Mouse (Mus musculus) kidney, postnatal 4 days (tissue): ENCODE results near the gene Gpm6b.

ENCODE experiments used
- DNase-seq, 2 experiments: peaks; one replicate each; pipeline ENCODE4 v3.0.0; 2021; ENCODE audit warnings: mixed read lengths in 2 of 2

Gpm6b gene

DNA sequence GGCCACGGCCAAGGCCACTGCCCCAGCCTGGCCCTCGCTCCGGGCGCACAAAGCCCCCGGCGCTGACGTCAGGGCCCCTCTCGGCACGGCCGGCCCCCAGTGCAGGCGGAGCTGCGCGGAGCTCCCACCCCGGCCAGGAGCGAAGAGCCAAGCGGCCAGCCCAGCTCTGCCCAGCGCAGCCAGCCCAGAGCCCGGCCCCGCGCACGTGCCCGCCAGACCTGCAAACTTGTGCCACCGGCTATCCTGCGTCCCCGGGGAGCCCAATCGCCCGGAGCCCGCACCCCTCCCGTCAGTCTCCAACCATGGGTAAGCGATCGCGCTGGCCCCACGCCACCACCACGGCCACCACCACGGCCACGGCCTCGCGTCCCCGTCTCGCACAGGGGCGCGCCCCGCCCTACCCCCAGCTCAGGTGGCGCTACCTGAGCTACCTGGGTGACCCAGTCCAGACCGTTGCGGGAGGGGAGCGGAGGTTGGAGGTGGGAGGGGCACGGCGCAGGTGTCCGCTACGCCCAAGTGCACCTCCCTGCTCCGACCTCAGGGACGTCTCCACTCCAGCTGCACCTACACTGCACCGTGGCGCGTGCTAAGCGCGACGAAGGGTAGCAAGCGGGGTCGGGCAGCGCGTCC, at the start of gene Gpm6b:
TSS of gene Gpm6b (plus strand) at position 81 of the 630 bp plus-strand sequence.
- peak; percentile 63 to 71 for DNase-seq

GRCm38 (mm10) chrX:166196327-166196726, 42.4 kb upstream of the Gpm6b start:
- DNase-seq: no peak

- DNase-seq: peak in 1 of 2 experiments; percentile 4
These were observed 40.4 kb upstream of the Gpm6b start for GRCm38 (mm10) chrX:166198266-166198665.

DNA sequence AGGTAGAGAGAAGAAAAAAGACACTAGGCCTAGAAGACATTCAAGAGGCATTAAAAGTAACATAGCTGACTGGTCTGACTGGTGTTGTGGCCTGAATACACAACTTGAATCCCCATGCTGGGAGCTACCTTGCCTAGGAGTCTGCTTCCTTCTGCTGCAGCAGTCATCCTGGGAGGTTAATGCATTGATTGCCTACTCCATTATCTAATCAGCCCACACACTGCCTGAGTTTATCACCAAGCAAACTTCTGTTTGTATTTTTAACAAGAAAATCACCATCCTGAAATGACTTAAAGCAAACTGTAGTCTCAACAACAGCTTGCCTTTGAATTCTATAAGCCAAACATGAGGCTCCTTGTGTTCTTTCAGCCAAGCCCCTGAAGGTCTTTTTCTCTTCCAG, 38.9 kb upstream of the Gpm6b start:
- no peak for DNase-seq

DNA sequence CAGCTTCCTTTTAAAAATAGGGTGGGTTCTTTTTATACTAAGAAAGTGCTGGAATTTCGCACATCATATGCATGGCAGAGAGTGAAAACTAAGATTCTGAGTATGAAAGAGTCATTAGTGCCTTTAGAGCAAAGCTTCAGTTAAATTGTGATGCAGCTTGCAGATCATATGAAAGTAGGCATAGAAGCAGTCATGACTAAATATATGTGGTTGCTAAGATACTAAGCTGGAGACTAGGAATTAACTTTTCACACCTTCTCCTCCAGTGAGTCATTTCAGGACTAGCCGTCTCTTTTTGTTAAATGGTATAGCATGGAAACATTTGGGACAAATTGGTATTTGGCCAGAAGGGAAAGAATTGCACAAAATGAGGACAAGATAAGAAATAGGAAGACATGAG, 24.1 kb upstream of the Gpm6b start:
- DNase-seq: no peak

DNA sequence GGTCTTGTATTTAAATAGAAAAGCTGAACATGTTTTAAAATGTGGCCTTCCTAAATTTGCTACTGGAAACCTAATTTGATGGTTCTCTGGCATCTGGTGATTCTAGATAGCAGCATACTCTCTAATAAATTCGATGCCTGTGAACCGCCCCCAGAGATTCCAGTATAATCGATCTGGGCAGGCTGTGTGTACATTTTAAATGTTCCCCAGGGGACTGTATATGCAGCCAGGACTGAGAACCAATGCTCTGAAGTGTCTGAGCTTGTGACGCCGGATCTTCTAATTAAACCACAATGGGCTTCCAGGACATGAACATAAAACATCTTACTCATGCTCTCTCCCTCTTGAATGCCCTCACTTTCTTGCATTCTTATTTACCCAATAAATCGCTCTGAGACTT, 22.5 kb upstream of the Gpm6b start:
- no peak for DNase-seq

GRCm38 (mm10) chrX:166216720-166217119, 22.0 kb upstream of the Gpm6b start:
- DNase-seq: no peak

- DNase-seq: no peak
These were observed 19.4 kb upstream of the Gpm6b start for GRCm38 (mm10) chrX:166219331-166219730.

- DNase-seq: no peak
These were observed 11.9 kb upstream of the Gpm6b start for GRCm38 (mm10) chrX:166226856-166227255.

DNA sequence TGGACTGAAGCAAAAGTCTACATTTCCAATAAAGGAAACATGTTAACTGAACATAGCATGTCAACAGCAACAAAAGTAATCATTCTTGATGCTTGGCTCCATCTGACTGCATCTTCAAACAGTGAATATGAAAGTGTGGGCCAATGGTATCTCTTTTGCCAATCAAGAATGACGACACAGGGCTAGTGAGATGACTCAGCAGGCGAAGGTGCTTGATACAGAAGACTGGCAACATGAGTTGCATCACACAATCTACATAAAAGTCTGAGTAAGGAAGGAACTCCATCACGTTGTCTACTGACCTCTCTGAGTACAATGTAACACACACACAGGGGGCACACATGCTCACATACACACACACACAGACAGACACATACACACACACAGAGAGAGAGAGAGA, 9.0 kb upstream of the Gpm6b start:
- no peak for DNase-seq

- no peak for DNase-seq
These were observed 8.0 kb upstream of the Gpm6b start for GRCm38 (mm10) chrX:166230515-166231267.

DNA sequence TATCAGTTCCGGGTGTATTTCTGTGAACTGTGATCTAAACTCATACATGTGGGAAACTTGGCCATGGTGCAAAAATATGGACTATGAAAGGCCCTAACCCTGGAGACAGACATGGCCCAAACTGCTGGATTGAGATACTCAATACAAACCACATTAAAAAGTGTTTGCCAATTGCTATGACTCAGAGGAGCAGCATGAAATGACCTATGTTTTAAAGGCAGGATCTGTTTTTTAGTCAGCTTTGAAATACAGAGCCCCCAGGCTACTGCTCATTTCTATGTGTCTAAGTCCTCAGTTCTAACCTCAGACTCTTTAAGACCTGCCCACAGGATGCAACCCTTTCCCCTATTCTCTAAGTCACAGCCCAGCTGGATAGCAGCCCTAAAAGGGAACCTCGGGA, 2.6 kb upstream of the Gpm6b start:
- no peak for DNase-seq

DNA sequence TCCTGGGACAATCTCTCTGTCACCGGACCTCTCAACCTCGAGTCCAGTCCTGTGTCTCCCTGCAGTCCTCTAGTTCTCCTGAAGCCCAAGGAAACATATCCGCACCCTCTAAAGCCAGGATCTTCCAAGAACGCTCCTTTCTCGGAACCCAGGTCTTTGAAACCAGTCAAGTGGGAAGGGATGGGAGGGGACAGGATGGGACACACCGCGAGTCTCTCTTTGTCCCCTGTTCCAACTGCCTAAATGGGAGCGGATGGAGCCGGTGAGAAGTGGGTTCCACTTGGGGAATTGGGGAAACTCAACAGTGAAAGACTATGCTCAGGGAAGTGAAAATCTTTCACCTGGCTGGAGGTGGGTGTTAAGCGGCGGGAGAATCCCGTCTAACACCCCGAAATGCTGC, 809 bp downstream of the Gpm6b start:
- no peak for DNase-seq

DNA sequence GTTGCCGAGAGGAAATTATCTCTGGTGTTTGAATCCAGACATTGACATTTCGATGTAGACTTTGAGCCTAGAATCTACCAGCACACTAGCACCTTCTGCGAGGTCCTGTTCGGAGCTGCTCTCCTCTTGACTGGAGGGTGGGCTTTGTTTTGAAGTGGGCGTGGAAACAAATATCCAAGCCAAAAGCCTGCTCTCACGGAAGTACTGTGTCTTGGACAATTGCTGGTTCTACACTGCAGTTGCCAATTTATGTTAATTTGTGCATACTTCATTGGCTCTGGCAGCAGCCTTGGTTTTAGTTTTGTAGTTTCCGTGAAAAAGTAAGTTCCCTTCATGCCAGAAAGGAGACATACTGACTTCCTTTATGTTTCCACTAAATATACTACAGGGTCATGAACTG, 2.0 kb downstream of the Gpm6b start:
- DNase-seq: no peak

DNA sequence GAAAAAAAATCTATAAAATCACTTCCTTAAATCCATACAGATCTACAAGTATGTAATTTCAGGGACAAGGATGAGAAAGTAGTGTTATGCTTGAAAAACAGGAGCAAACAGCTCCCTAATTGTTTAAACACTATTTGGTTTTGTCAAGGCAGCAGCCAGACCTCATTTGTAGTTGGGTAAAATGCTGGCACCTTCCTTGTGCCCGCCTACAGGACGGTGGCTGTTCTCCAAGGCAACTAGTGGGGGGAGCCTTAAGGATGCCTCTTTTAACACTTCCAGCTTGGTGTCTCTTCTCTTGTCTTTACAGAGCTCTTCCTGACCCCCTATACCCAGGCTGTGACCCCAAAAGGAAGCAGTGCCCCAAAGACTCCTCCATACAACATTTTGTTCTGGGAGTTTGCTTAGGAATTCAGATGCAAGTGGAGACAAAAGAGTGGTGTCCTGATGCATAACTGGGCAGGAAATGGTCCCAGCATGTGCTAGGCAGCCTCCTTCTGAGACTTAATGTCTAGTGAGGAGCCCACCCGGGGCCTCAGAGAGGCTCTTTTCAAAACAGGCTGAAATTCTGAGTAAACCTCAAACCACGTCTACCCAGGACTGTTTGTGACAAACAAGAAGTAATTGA, 4.7 kb downstream of the Gpm6b start:
- no peak for DNase-seq

DNA sequence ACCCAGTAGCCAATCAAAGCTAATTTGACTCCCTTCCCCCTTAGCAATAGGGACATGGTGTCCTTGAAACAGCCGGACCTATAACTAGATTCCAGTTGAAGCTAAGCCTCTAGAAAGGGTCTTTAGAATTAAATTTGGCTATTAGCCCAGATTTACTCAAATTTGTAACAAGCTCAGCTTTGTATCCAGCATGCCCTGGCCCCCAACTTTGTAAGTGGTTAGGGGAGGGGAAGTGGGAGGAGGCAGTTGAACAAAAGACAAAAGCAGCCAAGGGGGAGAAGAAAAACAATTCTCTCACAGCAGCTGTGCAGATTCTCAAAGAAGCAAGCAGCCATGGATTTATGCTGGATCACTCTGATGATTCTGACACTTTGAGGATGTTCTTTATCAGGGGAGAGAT, 32.8 kb downstream of the Gpm6b start:
- no peak for DNase-seq

DNA sequence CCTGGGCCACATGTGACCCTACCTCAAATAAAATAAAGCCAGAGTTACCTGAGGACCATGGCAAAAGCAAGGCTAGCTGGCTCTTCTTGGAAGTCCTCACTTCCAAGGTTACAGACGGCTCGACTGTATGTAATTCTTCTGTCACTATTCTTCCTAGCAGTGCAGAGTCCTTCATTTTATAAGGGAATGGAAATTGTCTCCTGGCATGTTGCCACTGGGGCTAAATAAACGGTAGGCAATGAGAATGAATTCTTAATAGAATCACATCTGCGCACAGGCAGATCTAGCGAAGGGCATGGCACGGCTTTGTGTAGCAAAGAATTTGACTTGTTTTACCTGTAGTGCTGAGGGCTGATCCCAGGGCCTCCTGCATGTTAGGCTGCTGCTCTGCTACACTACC, 33.9 kb downstream of the Gpm6b start:
- no peak for DNase-seq

DNA sequence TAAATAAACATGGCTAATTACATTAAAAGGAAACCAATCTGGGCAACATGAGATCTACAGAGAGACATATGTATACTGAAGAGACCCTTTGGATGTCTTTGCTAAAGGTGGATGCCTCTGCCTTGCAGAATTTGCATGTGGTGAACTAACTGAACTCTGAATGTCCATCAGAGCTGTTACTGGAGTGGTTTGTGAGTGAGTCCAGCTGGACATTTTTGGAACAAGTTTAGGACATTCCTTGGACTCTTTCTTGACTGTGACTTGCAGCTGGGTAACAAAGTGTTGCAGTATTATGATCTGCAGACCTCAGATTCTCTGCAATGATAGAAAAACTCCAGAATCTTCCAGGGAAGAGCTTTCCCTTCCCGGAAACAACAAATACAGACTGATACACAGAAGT, 41.1 kb downstream of the Gpm6b start:
- no peak for DNase-seq

DNA sequence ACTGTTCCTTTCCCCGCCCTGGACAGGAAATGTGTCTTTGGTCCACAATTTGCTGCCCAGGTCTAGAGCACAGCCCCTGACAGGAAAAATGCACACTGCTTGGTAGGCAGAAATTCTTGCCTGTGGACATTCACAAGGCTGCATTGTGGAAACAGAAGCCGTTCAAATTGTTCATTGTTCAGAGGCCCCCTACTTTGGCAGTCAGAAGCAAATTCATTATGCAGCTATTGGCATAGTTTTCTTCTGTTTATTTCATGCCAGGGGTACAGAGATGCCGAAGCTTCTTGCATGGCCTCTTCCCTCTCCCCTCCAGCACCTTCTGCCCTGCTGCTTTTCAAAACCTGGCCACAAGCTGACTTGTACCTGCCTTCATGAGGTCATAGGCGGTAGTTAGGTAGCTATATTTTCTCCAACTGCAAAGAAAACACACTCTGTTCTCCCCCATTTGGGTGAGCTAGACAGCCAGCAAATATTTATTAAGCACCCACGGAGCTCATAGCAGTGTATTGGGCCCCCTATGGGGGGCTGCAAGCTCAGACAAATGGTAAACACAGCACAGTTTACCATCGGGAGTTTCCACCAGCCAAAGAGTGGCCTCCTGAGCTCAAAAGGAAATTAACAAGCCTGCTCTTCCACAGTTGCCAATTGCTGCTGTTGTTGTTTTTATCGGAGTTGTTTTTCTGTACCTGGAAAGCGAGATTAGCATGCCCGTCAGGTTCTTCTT, 48.2 kb downstream of the Gpm6b start:
- DNase-seq: no peak

DNA sequence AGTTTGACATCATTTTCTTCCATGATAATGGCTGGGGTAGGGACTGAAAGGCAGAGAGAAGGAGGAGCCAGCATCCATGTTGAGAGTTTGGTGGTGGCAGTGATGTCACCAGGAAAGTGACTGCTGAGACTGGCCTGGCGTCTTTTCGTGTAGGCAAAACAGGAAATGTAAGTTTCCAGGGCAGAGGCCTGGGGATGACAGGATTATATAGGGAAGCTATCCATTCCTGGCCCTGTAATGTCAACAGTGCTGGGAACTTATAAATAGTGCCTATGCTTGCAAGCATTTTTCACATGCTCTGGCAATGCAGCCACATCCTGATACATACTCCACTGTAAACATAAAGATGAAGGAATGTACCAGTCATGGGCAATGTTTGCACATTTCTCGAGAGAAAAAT, 52.6 kb downstream of the Gpm6b start:
- DNase-seq: no peak

- DNase-seq: peak in 1 of 2 experiments; percentile 10
These were observed 54.8 kb downstream of the Gpm6b start for GRCm38 (mm10) chrX:166293465-166293864.

DNA sequence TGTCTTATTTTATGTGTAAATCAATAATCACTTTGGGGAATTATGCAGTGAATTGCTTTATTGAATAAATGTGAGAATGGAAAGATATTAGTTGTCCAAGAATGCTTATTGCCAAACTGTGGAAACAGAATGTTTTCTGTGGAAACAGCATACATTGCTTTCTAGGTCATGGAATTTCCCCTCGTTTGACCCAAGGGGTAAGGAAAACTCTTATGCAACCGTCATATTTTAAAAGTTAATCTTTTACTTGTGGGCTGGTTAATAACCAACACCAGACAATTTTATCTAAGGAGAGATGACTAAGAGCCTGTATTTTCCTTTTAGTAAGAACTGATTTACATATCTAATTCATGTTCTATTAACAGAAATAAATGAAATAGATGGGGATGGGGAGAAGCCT, 64.1 kb downstream of the Gpm6b start:
- no peak for DNase-seq

DNA sequence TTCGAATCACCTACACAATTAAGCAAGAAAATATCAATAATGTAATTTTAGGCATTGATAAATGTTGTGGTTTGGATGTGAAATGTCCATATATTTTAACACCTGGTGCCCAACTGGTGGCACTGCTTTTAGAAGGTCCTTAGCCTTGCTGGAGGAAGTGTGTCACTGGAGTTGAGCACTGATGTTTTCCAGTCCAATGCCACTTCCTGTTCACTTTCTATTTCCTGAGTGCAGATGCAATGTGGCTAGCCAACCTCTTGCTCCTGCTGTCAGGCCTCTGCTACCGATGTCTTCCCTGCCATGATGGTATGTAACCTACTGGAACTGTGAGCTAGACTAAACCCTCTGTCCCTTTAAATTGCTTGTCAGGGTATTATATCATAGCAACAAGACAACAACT, 65.6 kb downstream of the Gpm6b start:
- no peak for DNase-seq
